Mouse (Mus musculus) intestine, embryonic 15.5 days (tissue): ENCODE results near the gene Gng7. TPM values are rescaled to one million over a fixed set of nuclear protein-coding genes. Genes with fewer than 3 reads are reported as not detected.

ENCODE experiments used
- ATAC-seq: fragments of 200-750 bp; cut with Nextera tagmentation; 2 replicates; pipeline ENCODE4 v1.8.0; 2017; ENCODE audit warnings: moderate TSS enrichment, moderate library complexity
- H3K27ac ChIP-seq: fragments of 300-500 bp; sonication (generic); 2 replicates; pipeline ENCODE4 v1.5.1; 2015; ENCODE audit warnings: mild to moderate bottlenecking, inconsistent platforms
- H3K27me3 ChIP-seq: fragments of 300-500 bp; sonication (generic); replicated peaks from 2 replicates; pipeline ENCODE4 v1.6.1; 2015; ENCODE audit warnings: inconsistent platforms
- H3K36me3 ChIP-seq: fragments of 300-500 bp; sonication (generic); 2 replicates; pipeline ENCODE4 v1.6.1; 2015; ENCODE audit warnings: inconsistent platforms
- H3K4me1 ChIP-seq: fragments of 300-500 bp; sonication (generic); replicated peaks from 2 replicates; pipeline ENCODE4 v1.6.1; 2015; ENCODE audit warnings: inconsistent platforms
- H3K4me2 ChIP-seq: fragments of 300-500 bp; sonication (generic); replicated peaks from 2 replicates; pipeline ENCODE4 v1.6.1; 2015; ENCODE audit warnings: mild to moderate bottlenecking, inconsistent platforms
- H3K4me3 ChIP-seq: fragments of 300-500 bp; sonication (generic); replicated peaks from 2 replicates; pipeline ENCODE4 v1.5.1; 2015; ENCODE audit warnings: inconsistent platforms
- H3K9ac ChIP-seq: fragments of 300-500 bp; sonication (generic); 2 replicates; pipeline ENCODE4 v1.6.1; 2015; ENCODE audit warnings: inconsistent platforms
- H3K9me3 ChIP-seq: fragments of 300-500 bp; sonication (generic); 2 replicates; pipeline ENCODE4 v1.6.1; 2016; ENCODE audit warnings: inconsistent platforms
- WGBS: fragments of 180-500 bp; shearing (Covaris S2); methylation state at CpG from one replicate; pipeline ENCODE4 v1.1.7; 2015; 5-methylcytosine and 5-hydroxymethylcytosine counted together
- polyA plus RNA-seq: library from polyadenylated mRNA; unstranded; fragments of >200 nt; fragmentation: Nextera tagmentation; extraction: Ambion mirVana; gene quantifications from 2 replicates; pipeline ENCODE4 v1.2.1, GENCODE M21; 2015

Gene Gng7
- polyA plus RNA-seq, 1 experiment from 2014 or later: 4.7 TPM

- H3K9me3 ChIP-seq: peaks cover 3% of the 10 kb centered on the region; the same call in 1 of the 2 replicates
- no peak overlapping the region; the same call in 1 of the 2 replicates for H3K4me2 ChIP-seq
- no peak overlapping the region for H3K4me3 ChIP-seq
- H3K36me3 ChIP-seq: no peaks in the 10 kb centered on the region
- no peak overlapping the region for H3K9ac ChIP-seq
- 72% methylated on average over 5 of the region's 5 CpGs for WGBS
- H3K4me1 ChIP-seq: peaks cover 4% of the 10 kb centered on the region; the same call in 1 of the 2 replicates
- peak; percentile 18; the same call in 1 of the 2 replicates for ATAC-seq
- H3K27me3 ChIP-seq: peaks cover 43% of the 10 kb centered on the region
- H3K27ac ChIP-seq: no peak overlapping the region
Observed at GRCm38 (mm10) chr10:81024346-81024937, 9.7 kb upstream of the Gng7 start.

GRCm38 (mm10) chr10:81022744-81023143 is 8.0 kb upstream of the Gng7 start:
- Histone ChIP-seq H3K4me3 (no peak overlapping the region), H3K9me3 (peaks cover 3% of the 10 kb centered on the region; the same call in 1 of the 2 replicates), H3K27ac (no peak overlapping the region), H3K4me2 (no peak overlapping the region), H3K9ac (no peak overlapping the region), H3K36me3 (no peaks in the 10 kb centered on the region), H3K27me3 (peaks cover 43% of the 10 kb centered on the region), H3K4me1 (peaks cover 4% of the 10 kb centered on the region; the same call in 1 of the 2 replicates)
- WGBS: 61% methylated on average over 8 of the region's 8 CpGs
- no peak for ATAC-seq

- Histone ChIP-seq H3K4me3 (no peak overlapping the region), H3K4me1 (peaks cover 4% of the 10 kb centered on the region; the same call in 1 of the 2 replicates), H3K36me3 (no peaks in the 10 kb centered on the region), H3K27me3 (peaks cover 43% of the 10 kb centered on the region), H3K9ac (no peak overlapping the region), H3K9me3 (peaks cover 3% of the 10 kb centered on the region; the same call in 1 of the 2 replicates), H3K4me2 (peak overlapping the region; percentile 31; the same call in 1 of the 2 replicates), H3K27ac (no peak overlapping the region)
- WGBS: 6% methylated on average over 26 of the region's 26 CpGs
- no peak for ATAC-seq
Observed at GRCm38 (mm10) chr10:81021547-81022110, 6.9 kb upstream of the Gng7 start.

GRCm38 (mm10) chr10:81020207-81020606 is 5.5 kb upstream of the Gng7 start:
- Histone ChIP-seq H3K27ac (no peak overlapping the region), H3K9ac (no peak overlapping the region), H3K36me3 (no peaks in the 10 kb centered on the region), H3K4me1 (peaks cover 3% of the 10 kb centered on the region; the same call in 1 of the 2 replicates), H3K27me3 (peaks cover 39% of the 10 kb centered on the region), H3K4me2 (no peak overlapping the region), H3K4me3 (no peak overlapping the region), H3K9me3 (peaks cover 3% of the 10 kb centered on the region; the same call in 1 of the 2 replicates)
- 53% methylated on average over 2 of the region's 2 CpGs for WGBS
- no peak for ATAC-seq

- Histone ChIP-seq H3K27ac (no peak overlapping the region), H3K4me2 (no peak overlapping the region), H3K36me3 (no peaks in the 10 kb centered on the region), H3K4me1 (no peaks in the 10 kb centered on the region), H3K9ac (no peak overlapping the region), H3K9me3 (peaks cover 3% of the 10 kb centered on the region; the same call in 1 of the 2 replicates), H3K27me3 (peaks cover 34% of the 10 kb centered on the region), H3K4me3 (no peak overlapping the region)
- 72% methylated on average over 6 of the region's 6 CpGs for WGBS
- ATAC-seq: no peak
Observed at GRCm38 (mm10) chr10:81019687-81020086, 4.9 kb upstream of the Gng7 start.

GRCm38 (mm10) chr10:81018326-81018725 is 3.6 kb upstream of the Gng7 start:
- 36% methylated on average over 10 of the region's 10 CpGs for WGBS
- no peak for ATAC-seq
- Histone ChIP-seq H3K36me3 (no peaks in the 10 kb centered on the region), H3K4me3 (no peak overlapping the region), H3K4me1 (no peaks in the 10 kb centered on the region), H3K27ac (no peak overlapping the region), H3K4me2 (no peak overlapping the region), H3K9ac (no peak overlapping the region), H3K9me3 (peaks cover 3% of the 10 kb centered on the region; the same call in 1 of the 2 replicates), H3K27me3 (peaks cover 20% of the 10 kb centered on the region)

GRCm38 (mm10) chr10:81016645-81017044 is 1.9 kb upstream of the Gng7 start:
- Histone ChIP-seq H3K4me1 (no peaks in the 10 kb centered on the region), H3K36me3 (no peaks in the 10 kb centered on the region), H3K27me3 (peaks cover 9% of the 10 kb centered on the region), H3K27ac (no peak overlapping the region), H3K9ac (no peak overlapping the region), H3K4me3 (no peak overlapping the region), H3K9me3 (no peaks in the 10 kb centered on the region), H3K4me2 (no peak overlapping the region)
- 7% methylated on average over 7 of the region's 7 CpGs for WGBS
- no peak for ATAC-seq

DNA sequence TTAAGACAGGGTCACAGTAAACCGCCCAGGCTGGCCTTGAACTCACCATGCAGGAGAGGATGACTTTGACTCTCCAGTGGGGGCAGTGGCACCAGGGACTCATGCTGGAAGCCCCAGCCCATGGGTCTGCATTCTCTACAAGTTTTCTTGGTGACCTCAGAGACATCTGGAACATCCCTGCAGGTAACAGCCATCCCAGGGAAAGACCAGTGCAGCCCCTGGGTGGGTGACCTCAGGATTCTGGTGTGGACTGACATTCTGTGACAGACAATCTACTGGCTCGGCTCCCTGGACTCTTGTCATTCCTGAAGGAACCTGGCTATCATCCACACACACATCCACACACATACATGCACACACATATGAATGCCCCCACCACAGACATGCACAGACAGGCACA is 921 bp upstream of the Gng7 start:
- Histone ChIP-seq H3K36me3 (no peaks in the 10 kb centered on the region), H3K27me3 (peaks cover 1% of the 10 kb centered on the region), H3K4me3 (no peak overlapping the region), H3K4me2 (no peak overlapping the region), H3K9ac (no peak overlapping the region), H3K4me1 (no peaks in the 10 kb centered on the region), H3K27ac (no peak overlapping the region), H3K9me3 (no peaks in the 10 kb centered on the region)
- ATAC-seq: no peak
- WGBS: 89% methylated on average over 2 of the region's 2 CpGs

DNA sequence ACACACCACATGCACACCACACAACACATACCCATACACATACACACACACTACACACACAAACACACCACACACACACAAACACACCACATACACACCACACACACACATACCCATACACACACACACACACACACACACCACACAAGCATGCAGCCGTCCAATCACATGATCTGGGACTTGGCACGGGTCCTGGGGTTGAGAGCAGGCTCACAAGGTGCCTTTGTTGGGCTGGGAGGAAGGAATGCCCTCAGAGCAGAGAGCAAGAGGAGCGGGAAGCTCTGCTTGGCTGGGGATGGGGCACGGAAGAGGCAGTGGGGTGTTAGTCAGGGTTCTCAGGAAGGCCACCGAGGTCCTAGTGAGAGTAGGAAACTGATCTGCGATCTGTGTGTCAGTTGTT is 3.9 kb downstream of the Gng7 start:
- WGBS: 60% methylated on average over 6 of the region's 6 CpGs
- no peak for ATAC-seq
- H3K4me1 ChIP-seq: no peaks in the 10 kb centered on the region
- no peak overlapping the region for H3K9ac ChIP-seq
- no peak overlapping the region for H3K27ac ChIP-seq
- H3K27me3 ChIP-seq: no peaks in the 10 kb centered on the region
- no peak overlapping the region for H3K4me3 ChIP-seq
- no peak overlapping the region for H3K4me2 ChIP-seq
- no peaks in the 10 kb centered on the region for H3K9me3 ChIP-seq
- no peaks in the 10 kb centered on the region for H3K36me3 ChIP-seq

GRCm38 (mm10) chr10:81007240-81007639 is 7.5 kb downstream of the Gng7 start:
- Histone ChIP-seq H3K4me2 (no peak overlapping the region), H3K36me3 (no peaks in the 10 kb centered on the region), H3K27me3 (no peaks in the 10 kb centered on the region), H3K4me3 (no peak overlapping the region), H3K4me1 (no peaks in the 10 kb centered on the region), H3K9me3 (no peaks in the 10 kb centered on the region), H3K9ac (no peak overlapping the region), H3K27ac (no peak overlapping the region)
- 36% methylated on average over 7 of the region's 7 CpGs for WGBS
- ATAC-seq: peak; percentile 75

DNA sequence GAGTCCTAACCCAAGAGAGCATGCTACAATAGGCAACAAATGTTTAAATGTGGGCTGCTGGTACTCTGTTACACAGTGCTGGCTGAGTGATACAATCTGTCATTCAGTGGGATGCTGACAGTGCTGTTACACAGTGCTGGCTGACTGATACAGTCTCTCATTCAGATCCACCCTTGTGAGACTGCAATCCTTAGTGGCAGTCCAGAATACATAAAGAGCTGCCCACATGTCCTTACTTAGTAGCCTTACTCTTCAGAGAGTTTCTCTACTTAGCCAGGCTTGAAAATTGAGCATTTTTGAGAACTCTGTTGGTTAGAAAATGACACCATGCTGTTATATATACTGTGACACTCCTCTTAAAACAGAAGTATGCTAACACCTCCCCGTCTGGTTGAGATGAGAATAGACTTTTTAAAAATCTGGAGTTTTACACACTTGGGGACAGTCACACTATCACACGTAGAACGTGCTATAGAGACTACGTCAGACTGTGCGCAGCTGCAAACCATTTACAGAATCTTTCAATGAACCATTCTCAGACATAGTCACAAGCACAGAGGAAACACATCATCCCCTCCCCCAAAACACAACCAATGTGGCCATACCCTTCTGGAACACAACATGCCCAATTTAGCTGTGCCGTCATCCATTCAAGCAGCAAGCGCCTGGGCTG is 8.6 kb downstream of the Gng7 start:
- Histone ChIP-seq H3K4me3 (no peak overlapping the region), H3K36me3 (no peaks in the 10 kb centered on the region), H3K4me1 (no peaks in the 10 kb centered on the region), H3K9ac (no peak overlapping the region), H3K9me3 (no peaks in the 10 kb centered on the region), H3K4me2 (no peak overlapping the region), H3K27me3 (no peaks in the 10 kb centered on the region), H3K27ac (no peak overlapping the region)
- 90% methylated on average over 7 of the region's 7 CpGs for WGBS
- ATAC-seq: no peak

GRCm38 (mm10) chr10:81001161-81001560 is 13.6 kb downstream of the Gng7 start:
- H3K9me3 ChIP-seq: no peaks in the 10 kb centered on the region
- H3K4me3 ChIP-seq: no peak overlapping the region
- no peaks in the 10 kb centered on the region for H3K36me3 ChIP-seq
- H3K27me3 ChIP-seq: peaks cover 3% of the 10 kb centered on the region; the same call in 1 of the 2 replicates
- no peak for ATAC-seq
- H3K4me2 ChIP-seq: no peak overlapping the region
- H3K4me1 ChIP-seq: peaks cover 9% of the 10 kb centered on the region; the same call in 1 of the 2 replicates
- WGBS: 63% methylated on average over 10 of the region's 10 CpGs
- no peak overlapping the region for H3K9ac ChIP-seq
- no peak overlapping the region for H3K27ac ChIP-seq
